Comparison of ENCODE assay signal across 8 mouse cellular contexts in the genomic region with DNA sequence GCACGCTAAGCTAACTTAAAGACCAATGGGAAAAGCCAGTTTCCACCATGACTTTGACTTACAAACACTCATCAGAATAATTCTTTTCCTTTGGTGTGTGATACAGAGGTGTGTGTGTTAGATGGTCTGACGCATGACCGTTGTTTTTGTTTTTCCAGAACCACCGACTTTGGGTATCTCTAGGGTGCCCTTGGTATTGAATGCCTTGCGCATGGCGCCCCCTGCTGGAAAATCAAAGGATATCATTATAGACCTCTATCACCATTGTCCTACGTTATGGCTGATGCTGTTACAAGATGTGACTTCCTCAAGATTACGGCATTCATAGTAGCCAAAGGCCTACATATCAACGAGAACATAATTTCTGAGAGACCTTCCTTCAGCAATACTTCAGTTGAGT. TPM values are rescaled to one million over a fixed set of nuclear protein-coding genes. Genes with fewer than 3 reads are reported as not detected.
DNase-seq lines count a peak whose midpoint lies in the region; TF ChIP-seq lines count a peak whose summit lies in the region.
"Had no signal": no experiment of that assay in that cellular context is flagged by ENCODE, and none has a peak within 500 bp of the region (broad histone marks: within the 10 kb centered on the region; RNA-seq: fewer than 3 reads in every experiment).

No protein-coding gene starts in this region.

- no peaks in the 10 kb centered on the region for H3K36me3 ChIP-seq in embryonic facial prominence, embryonic 10.5 days (replicated peaks)
- H3K36me3 ChIP-seq in kidney, adult 2 months (ENCODE audit: control insufficient read depth, insufficient read depth, low read length): no peaks in the 10 kb centered on the region
- H3K36me3 ChIP-seq: stomach, embryonic 15.5 days had no signal

- no peak overlapping the region for H3K27ac ChIP-seq in embryonic facial prominence, embryonic 10.5 days (replicated peaks)
- no peak overlapping the region for H3K27ac ChIP-seq in kidney, adult 2 months (ENCODE audit: insufficient read depth, low read depth, low read length)
- H3K27ac ChIP-seq: stomach, embryonic 15.5 days had no signal

- H3K4me1 ChIP-seq in embryonic facial prominence, embryonic 10.5 days: no peaks in the 10 kb centered on the region
- H3K4me1 ChIP-seq in kidney, adult 2 months (ENCODE audit: control insufficient read depth, insufficient read depth, low read length): no peaks in the 10 kb centered on the region
- H3K4me1 ChIP-seq: stomach, embryonic 15.5 days had no signal

- TF ChIP-seq POLR2A in kidney, adult 2 months (IDR thresholded peaks at IDR 0.05; ENCODE audit: low read depth, low read length): no peak

- peak; percentile 75 for TF ChIP-seq CTCF in kidney, adult 2 months (conservative IDR thresholded peaks at IDR 0.05; ENCODE audit: insufficient read depth, insufficient read length, low read depth, low read length)

- 69% methylated on average over 9 of the region's 9 CpGs for WGBS in embryonic facial prominence, embryonic 10.5 days
- 58% methylated on average over 9 of the region's 9 CpGs for WGBS in kidney, adult 2 months

- peak; percentile 79 for DNase-seq in 3T3-L1 (ENCODE audit: low read depth, low spot score)
- peak; percentile 79 to 83 for DNase-seq in B cell, adult 2 months
- DNase-seq in adrenal gland, postnatal 14 days: peak; percentile 84
- DNase-seq in embryonic facial prominence, embryonic 10.5 days (ENCODE audit: low spot score): peak; percentile 32
- DNase-seq in kidney, adult 2 months: peak; percentile 52
- peak; percentile 78 for DNase-seq in liver
- DNase-seq in retina, postnatal 1 day: peak; percentile 56

- no peak overlapping the region for H3K4me3 ChIP-seq in embryonic facial prominence, embryonic 10.5 days
- H3K4me3 ChIP-seq in kidney, adult 2 months (ENCODE audit: insufficient read depth, low read depth, low read length): no peak overlapping the region
- H3K4me3 ChIP-seq: stomach, embryonic 15.5 days had no signal

- no peaks in the 10 kb centered on the region for H3K9me3 ChIP-seq in embryonic facial prominence, embryonic 10.5 days
- H3K9me3 ChIP-seq: stomach, embryonic 15.5 days had no signal

- no peaks in the 10 kb centered on the region for H3K27me3 ChIP-seq in embryonic facial prominence, embryonic 10.5 days (replicated peaks; ENCODE audit: low read depth, poor library complexity, severe bottlenecking)
- H3K27me3 ChIP-seq in kidney, adult 2 months (replicated peaks; ENCODE audit: control insufficient read depth, insufficient read depth, low read length): no peaks in the 10 kb centered on the region
- H3K27me3 ChIP-seq: stomach, embryonic 15.5 days had no signal

RNA-seq across cellular contexts. Expression of gene Bach1, which starts 56.1 kb away (rescaled TPM):
- 21.5 and 23.5 TPM in 2 replicates for total RNA-seq in adrenal gland, postnatal 14 days (2021)
- 14.1 and 14.4 TPM in 2 replicates for polyA plus RNA-seq in embryonic facial prominence, embryonic 10.5 days (2016; fragmentation: Nextera tagmentation; extraction: Ambion mirVana)
- polyA plus RNA-seq in kidney, adult 2 months (2012; rRNA removed): 8.6 and 9.7 TPM in 2 replicates

Comparison
In these comparisons a context has a peak if more than half of its experiments do, and no peak if none do; other contexts are left out.
1. DNase-seq: peak in every context shown above with its lines; median percentile 84 in adrenal gland, postnatal 14 days; 81 in B cell, adult 2 months; 79 in 3T3-L1; 78 in liver; 56 in retina, postnatal 1 day; 52 in kidney, adult 2 months; 32 in embryonic facial prominence, embryonic 10.5 days.